Mouse (Mus musculus): ENCODE measurements around the gene Myadm.
A peak's percentile ranks its signal among the peaks of the same experiment; 100 is the strongest.
"Not testable (repeated sequence)": the region's sequence is repeated elsewhere in the genome, so short reads cannot be mapped to it uniquely, and the experiment has no call there.

The Myadm gene

GRCm38 (mm10) chr7:3290257-3291033 is 1.6 kb downstream of the Myadm start:
- DNase-seq (ENCODE audit: extremely low spot score, low spot score), result peak; percentile 95

- no peak for DNase-seq (ENCODE audit: extremely low spot score, low spot score)
Observed at GRCm38 (mm10) chr7:3291197-3291596, 2.3 kb downstream of the Myadm start.

GRCm38 (mm10) chr7:3291764-3292163 is 2.9 kb downstream of the Myadm start:
- DNase-seq (ENCODE audit: extremely low spot score, low spot score), result no peak

- not testable (repeated sequence) for DNase-seq (ENCODE audit: extremely low spot score, low spot score)
Observed at GRCm38 (mm10) chr7:3292271-3292670, 3.4 kb downstream of the Myadm start.

GRCm38 (mm10) chr7:3292791-3293190 is 3.9 kb downstream of the Myadm start:
- peak; percentile 77 for DNase-seq (ENCODE audit: extremely low spot score, low spot score)

- DNase-seq (ENCODE audit: extremely low spot score, low spot score), result no peak
Observed at GRCm38 (mm10) chr7:3294794-3295193, 5.9 kb downstream of the Myadm start.

- DNase-seq (ENCODE audit: extremely low spot score, low spot score), result no peak
Observed at GRCm38 (mm10) chr7:3295321-3296110, 6.6 kb downstream of the Myadm start.

- DNase-seq (ENCODE audit: extremely low spot score, low spot score), result no peak
Observed at GRCm38 (mm10) chr7:3296711-3297110, 7.8 kb downstream of the Myadm start.

- DNase-seq (ENCODE audit: extremely low spot score, low spot score), result no peak
Observed at GRCm38 (mm10) chr7:3299941-3300617, 11.2 kb downstream of the Myadm start.

- no peak for DNase-seq (ENCODE audit: extremely low spot score, low spot score)
Observed at GRCm38 (mm10) chr7:3300891-3301627, 12.2 kb downstream of the Myadm start.

GRCm38 (mm10) chr7:3301628-3302555 is 13.0 kb downstream of the Myadm start:
- peak; percentile 55 for DNase-seq (ENCODE audit: extremely low spot score, low spot score)

- DNase-seq (ENCODE audit: extremely low spot score, low spot score), result peak; percentile 30
Observed at GRCm38 (mm10) chr7:3302556-3303275, 13.8 kb downstream of the Myadm start.

- DNase-seq (ENCODE audit: extremely low spot score, low spot score), result peak; percentile 61
Observed at GRCm38 (mm10) chr7:3303276-3303781, 14.4 kb downstream of the Myadm start.

- no peak for DNase-seq (ENCODE audit: extremely low spot score, low spot score)
Observed at GRCm38 (mm10) chr7:3303789-3304188, 14.9 kb downstream of the Myadm start.

GRCm38 (mm10) chr7:3304298-3304697 is 15.4 kb downstream of the Myadm start:
- DNase-seq (ENCODE audit: extremely low spot score, low spot score), result no peak

GRCm38 (mm10) chr7:3306400-3306799 is 17.5 kb downstream of the Myadm start:
- no peak for DNase-seq (ENCODE audit: extremely low spot score, low spot score)

- DNase-seq (ENCODE audit: extremely low spot score, low spot score), result no peak
Observed at GRCm38 (mm10) chr7:3308646-3309045, 19.8 kb downstream of the Myadm start.

GRCm38 (mm10) chr7:3310233-3310632 is 21.4 kb downstream of the Myadm start:
- DNase-seq (ENCODE audit: extremely low spot score, low spot score), result no peak

- DNase-seq (ENCODE audit: extremely low spot score, low spot score), result no peak
Observed at GRCm38 (mm10) chr7:3313571-3313970, 24.7 kb downstream of the Myadm start.

All from neural tube, embryonic 10.5 days (tissue).